Mouse (Mus musculus): ENCODE data around the gene Pga5.

GRCm38 (mm10) chr19:10640589-10641378 is 37.1 kb downstream of the Pga5 start:
- no peak for TF ChIP-seq POLR2A (IDR thresholded peaks at IDR 0.05; ENCODE audit: low read depth, low read length)
- no peak for TF ChIP-seq CTCF (IDR thresholded peaks at IDR 0.05; ENCODE audit: extremely low read depth, insufficient read depth, insufficient read length, insufficient replicate concordance)

Measured in spleen, adult 2 months (tissue).